Mouse (Mus musculus): ENCODE data around the gene Asic2. TPM values are rescaled to one million over a fixed set of nuclear protein-coding genes. Genes with fewer than 3 reads are reported as not detected.
A peak's percentile ranks its signal among the peaks of the same experiment; 100 is the strongest.

Asic2 gene
- polyA plus RNA-seq, 1 experiment, result 39.7 TPM

DNA sequence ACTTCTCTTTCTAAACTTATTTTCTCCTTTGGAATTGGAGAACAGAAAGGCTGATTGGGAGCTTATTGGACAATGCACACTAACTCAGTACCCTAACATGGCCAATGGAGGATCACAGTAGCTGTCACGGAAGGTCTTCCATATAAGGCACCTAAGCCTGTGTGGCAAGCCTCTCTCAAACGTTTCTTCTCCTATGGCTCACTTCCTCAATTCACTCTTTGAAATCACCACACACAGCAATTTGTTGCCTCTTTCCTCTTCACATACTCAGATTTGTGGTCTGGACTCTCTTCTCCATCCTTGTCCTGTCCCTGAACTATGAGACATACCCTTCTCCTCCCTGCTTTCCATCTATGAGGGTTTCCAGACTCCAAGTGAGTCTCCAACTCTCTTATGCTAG, 36.6 kb upstream of the Asic2 start:
- DNase-seq, result no peak
- 77% methylated on average over 2 of the region's 2 CpGs for WGBS
- Histone ChIP-seq H3K4me3 (replicated peaks; ENCODE audit: insufficient read depth, low read depth, low read length) (no peak overlapping the region), H3K4me1 (ENCODE audit: control insufficient read depth, insufficient read depth, low read length) (no peaks in the 10 kb centered on the region), H3K27ac (ENCODE audit: insufficient read depth, low read length) (no peak overlapping the region), H3K27me3 (ENCODE audit: control insufficient read depth, insufficient read depth, low read length) (no peaks in the 10 kb centered on the region)
- no peak for TF ChIP-seq POLR2A (IDR thresholded peaks at IDR 0.05; ENCODE audit: borderline replicate concordance, insufficient read depth, low read length)
- no peak for TF ChIP-seq CTCF (IDR thresholded peaks at IDR 0.05; ENCODE audit: borderline replicate concordance, insufficient read depth, low read depth, low read length)

- 71% methylated on average over 5 of the region's 5 CpGs for WGBS
- H3K27ac ChIP-seq (ENCODE audit: insufficient read depth, low read length), result no peak overlapping the region
- H3K27me3 ChIP-seq (ENCODE audit: control insufficient read depth, insufficient read depth, low read length), result no peaks in the 10 kb centered on the region
- no peak overlapping the region for H3K4me3 ChIP-seq (replicated peaks; ENCODE audit: insufficient read depth, low read depth, low read length)
- DNase-seq, result no peak
- TF ChIP-seq CTCF (IDR thresholded peaks at IDR 0.05; ENCODE audit: borderline replicate concordance, insufficient read depth, low read depth, low read length) (no peak), POLR2A (IDR thresholded peaks at IDR 0.05; ENCODE audit: borderline replicate concordance, insufficient read depth, low read length) (no peak)
- H3K4me1 ChIP-seq (ENCODE audit: control insufficient read depth, insufficient read depth, low read length), result no peaks in the 10 kb centered on the region
These were observed 32.3 kb upstream of the Asic2 start for GRCm38 (mm10) chr11:82000581-82000980.

DNA sequence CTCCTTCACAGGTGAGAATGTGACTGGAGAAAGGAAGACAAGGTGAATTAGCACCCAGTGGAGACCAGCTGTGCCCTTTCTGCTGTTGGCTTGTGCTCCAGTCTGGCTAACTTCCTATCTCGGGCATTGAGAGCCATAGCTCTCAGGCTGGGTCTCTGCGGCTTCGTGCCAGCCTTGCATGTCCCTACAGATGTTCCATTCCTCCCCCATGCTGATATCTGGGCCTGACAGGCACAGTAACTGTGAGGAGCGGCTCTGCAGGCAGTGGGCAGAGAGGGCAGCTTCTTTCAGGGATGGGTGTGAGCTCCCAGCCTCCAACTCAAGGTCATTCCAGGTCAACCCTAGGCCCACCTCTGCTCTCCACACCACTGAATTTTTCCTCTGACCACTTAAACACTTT, 31.2 kb upstream of the Asic2 start:
- 41% methylated on average over 4 of the region's 4 CpGs for WGBS

DNA sequence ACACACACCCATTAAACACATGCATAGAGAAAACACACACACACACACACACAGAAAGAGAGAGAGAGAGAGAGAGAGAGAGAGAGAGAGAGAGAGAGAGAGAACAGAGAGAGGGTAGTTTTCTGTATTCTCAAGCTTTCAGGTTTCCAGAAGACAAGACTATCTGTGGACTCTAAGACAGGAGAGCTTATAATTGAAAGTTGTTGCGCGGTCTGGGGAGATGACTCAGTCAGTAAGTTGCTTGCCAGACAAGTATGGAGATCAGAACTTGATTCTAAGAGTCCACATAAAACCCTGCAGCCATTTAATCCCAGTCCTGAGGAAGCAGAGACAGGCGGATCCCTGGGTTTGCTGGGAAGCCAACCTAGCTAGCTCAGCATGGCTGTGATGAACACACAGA, 30.4 kb upstream of the Asic2 start:
- Histone ChIP-seq H3K27me3 (ENCODE audit: control insufficient read depth, insufficient read depth, low read length) (no peaks in the 10 kb centered on the region), H3K4me1 (ENCODE audit: control insufficient read depth, insufficient read depth, low read length) (no peaks in the 10 kb centered on the region), H3K27ac (ENCODE audit: insufficient read depth, low read length) (no peak overlapping the region), H3K4me3 (replicated peaks; ENCODE audit: insufficient read depth, low read depth, low read length) (no peak overlapping the region)
- no peak for DNase-seq
- TF ChIP-seq CTCF (IDR thresholded peaks at IDR 0.05; ENCODE audit: borderline replicate concordance, insufficient read depth, low read depth, low read length) (no peak), POLR2A (IDR thresholded peaks at IDR 0.05; ENCODE audit: borderline replicate concordance, insufficient read depth, low read length) (no peak)
- 95% methylated on average over 3 of the region's 3 CpGs for WGBS

More for the DNA sequence above, 31.2 kb upstream of the Asic2 start:
- Histone ChIP-seq H3K27ac (ENCODE audit: insufficient read depth, low read length) (no peak overlapping the region), H3K27me3 (ENCODE audit: control insufficient read depth, insufficient read depth, low read length) (no peaks in the 10 kb centered on the region), H3K4me3 (replicated peaks; ENCODE audit: insufficient read depth, low read depth, low read length) (no peak overlapping the region), H3K4me1 (ENCODE audit: control insufficient read depth, insufficient read depth, low read length) (no peaks in the 10 kb centered on the region)
- TF ChIP-seq CTCF (IDR thresholded peaks at IDR 0.05; ENCODE audit: borderline replicate concordance, insufficient read depth, low read depth, low read length) (no peak), POLR2A (IDR thresholded peaks at IDR 0.05; ENCODE audit: borderline replicate concordance, insufficient read depth, low read length) (no peak)
- DNase-seq, result no peak

- no peak overlapping the region for H3K4me3 ChIP-seq (replicated peaks; ENCODE audit: insufficient read depth, low read depth, low read length)
- no peaks in the 10 kb centered on the region for H3K27me3 ChIP-seq (ENCODE audit: control insufficient read depth, insufficient read depth, low read length)
- H3K4me1 ChIP-seq (ENCODE audit: control insufficient read depth, insufficient read depth, low read length), result no peaks in the 10 kb centered on the region
- DNase-seq, result no peak
- 85% methylated on average over 5 of the region's 5 CpGs for WGBS
- TF ChIP-seq POLR2A (IDR thresholded peaks at IDR 0.05; ENCODE audit: borderline replicate concordance, insufficient read depth, low read length), result no peak
- H3K27ac ChIP-seq (ENCODE audit: insufficient read depth, low read length), result no peak overlapping the region
These were observed 28.8 kb upstream of the Asic2 start for GRCm38 (mm10) chr11:81997085-81997484.

DNA sequence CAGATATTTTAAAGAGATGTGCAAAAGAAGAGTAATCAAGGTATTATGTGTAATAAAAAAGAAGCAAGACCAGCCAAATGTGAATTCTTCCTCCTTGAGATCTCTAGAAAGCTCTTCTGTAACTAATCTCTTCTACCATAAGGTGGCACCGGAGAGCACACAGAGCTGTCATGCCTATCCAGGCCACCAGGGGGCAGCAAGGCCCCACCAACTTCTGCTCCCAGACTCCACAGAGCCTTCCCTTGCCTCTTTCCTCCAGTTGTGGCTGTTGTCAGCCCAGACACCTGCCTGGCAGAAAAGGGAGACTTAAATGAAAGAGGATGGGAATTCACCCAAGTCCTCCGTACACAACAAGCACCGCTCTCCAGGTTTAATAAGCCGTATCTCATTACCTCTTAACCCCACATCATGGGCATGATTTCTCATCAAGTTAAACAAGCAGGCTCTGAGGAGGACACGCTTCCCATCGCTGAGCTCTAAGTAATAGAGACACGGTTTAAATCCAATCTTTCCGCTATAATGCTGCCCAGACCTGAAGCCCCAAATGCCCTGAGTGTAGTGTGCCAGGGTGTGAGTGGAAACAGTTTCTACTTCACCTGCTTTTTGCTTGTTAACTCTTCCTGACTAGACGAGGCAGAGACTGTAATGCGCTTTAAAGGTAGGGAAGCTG, 28.1 kb upstream of the Asic2 start:
- Histone ChIP-seq H3K27me3 (ENCODE audit: control insufficient read depth, insufficient read depth, low read length) (no peaks in the 10 kb centered on the region), H3K4me3 (replicated peaks; ENCODE audit: insufficient read depth, low read depth, low read length) (no peak overlapping the region), H3K27ac (ENCODE audit: insufficient read depth, low read length) (no peak overlapping the region), H3K4me1 (ENCODE audit: control insufficient read depth, insufficient read depth, low read length) (no peaks in the 10 kb centered on the region)
- TF ChIP-seq POLR2A (IDR thresholded peaks at IDR 0.05; ENCODE audit: borderline replicate concordance, insufficient read depth, low read length) (no peak), CTCF (IDR thresholded peaks at IDR 0.05; ENCODE audit: borderline replicate concordance, insufficient read depth, low read depth, low read length) (peak; percentile 100)
- peak; percentile 46 to 66 for DNase-seq
- 49% methylated on average over 10 of the region's 10 CpGs for WGBS

DNA sequence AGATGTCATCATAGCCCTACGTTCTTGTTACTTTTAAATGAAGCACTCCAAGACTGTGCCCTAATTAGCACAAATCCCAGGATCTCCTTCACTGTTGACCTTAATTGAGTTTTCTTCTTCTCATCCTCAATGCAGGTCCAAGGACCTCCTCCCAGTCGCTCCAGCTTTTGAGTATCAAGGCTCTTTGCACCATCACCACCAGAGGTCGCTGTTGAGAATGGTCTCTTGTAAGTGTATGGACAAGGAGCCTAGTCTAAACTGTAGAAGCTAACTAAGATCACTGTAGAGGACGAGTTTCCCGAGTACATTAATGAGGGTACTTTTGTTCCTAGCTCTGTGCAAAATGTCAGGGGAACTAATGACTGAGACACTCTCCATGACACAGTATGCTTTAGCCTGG, 14.9 kb upstream of the Asic2 start:
- DNase-seq, result peak in 1 of 2 experiments; percentile 29
- Histone ChIP-seq H3K27me3 (ENCODE audit: control insufficient read depth, insufficient read depth, low read length) (no peaks in the 10 kb centered on the region), H3K4me3 (replicated peaks; ENCODE audit: insufficient read depth, low read depth, low read length) (no peak overlapping the region), H3K27ac (ENCODE audit: insufficient read depth, low read length) (no peak overlapping the region), H3K4me1 (ENCODE audit: control insufficient read depth, insufficient read depth, low read length) (no peaks in the 10 kb centered on the region)
- WGBS, result 37% methylated on average over 5 of the region's 5 CpGs
- TF ChIP-seq CTCF (IDR thresholded peaks at IDR 0.05; ENCODE audit: borderline replicate concordance, insufficient read depth, low read depth, low read length) (peak; percentile 49; the same call in 1 of the 2 replicates), POLR2A (IDR thresholded peaks at IDR 0.05; ENCODE audit: borderline replicate concordance, insufficient read depth, low read length) (no peak)

GRCm38 (mm10) chr11:81982191-81982590, 13.9 kb upstream of the Asic2 start:
- no peak for DNase-seq
- TF ChIP-seq POLR2A (IDR thresholded peaks at IDR 0.05; ENCODE audit: borderline replicate concordance, insufficient read depth, low read length) (no peak), CTCF (IDR thresholded peaks at IDR 0.05; ENCODE audit: borderline replicate concordance, insufficient read depth, low read depth, low read length) (no peak)

More at GRCm38 (mm10) chr11:81982191-81982590, 13.9 kb upstream of the Asic2 start:
- no peaks in the 10 kb centered on the region for H3K27me3 ChIP-seq (ENCODE audit: control insufficient read depth, insufficient read depth, low read length)
- no peak overlapping the region for H3K27ac ChIP-seq (ENCODE audit: insufficient read depth, low read length)
- 33% methylated on average over 11 of the region's 11 CpGs for WGBS
- no peaks in the 10 kb centered on the region for H3K4me1 ChIP-seq (ENCODE audit: control insufficient read depth, insufficient read depth, low read length)
- no peak overlapping the region for H3K4me3 ChIP-seq (replicated peaks; ENCODE audit: insufficient read depth, low read depth, low read length)
